Mouse (Mus musculus): ENCODE measurements at regions not wholly inside any gene's neighbourhood (a gene's known extent, or its start where the extent isn't known, plus 50 kb on each side); places are given as distances from the start of the nearest gene placed in this dataset.

DNA sequence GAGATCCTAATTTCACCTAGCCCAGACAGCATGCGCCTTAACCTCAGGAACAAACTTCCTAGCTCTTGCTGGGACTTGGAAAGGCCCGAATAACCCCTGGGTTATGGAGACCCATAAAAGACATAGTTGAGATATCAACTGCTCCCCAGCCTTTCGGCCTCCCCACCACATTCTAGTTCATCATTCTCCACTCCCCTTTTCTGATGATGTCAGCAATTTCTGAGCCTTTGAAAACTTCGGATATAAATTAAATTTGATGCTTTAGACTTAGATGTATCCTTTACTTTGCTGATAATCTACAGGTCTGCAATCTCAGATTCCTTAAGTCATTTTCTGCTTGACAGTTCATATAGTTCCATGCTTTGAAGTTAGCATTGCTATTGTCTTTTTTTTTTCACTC, 149.3 kb downstream of the Cysltr2 start:
- Histone ChIP-seq H3K9ac (ENCODE audit: low read depth, poor library complexity, severe bottlenecking) (no peak overlapping the region), H3K9me3 (replicated peaks; ENCODE audit: control insufficient read depth, insufficient read depth, low read length, poor library complexity, severe bottlenecking) (no peaks in the 10 kb centered on the region), H3K36me3 (ENCODE audit: control insufficient read depth, insufficient read depth, low read length, poor library complexity, severe bottlenecking) (no peaks in the 10 kb centered on the region), H3K27ac (ENCODE audit: insufficient read depth, low read length) (no peak overlapping the region), H3K27me3 (ENCODE audit: control insufficient read depth, insufficient read depth, low read length, poor library complexity, severe bottlenecking) (no peaks in the 10 kb centered on the region), H3K4me3 (ENCODE audit: low read depth, low read length) (no peak overlapping the region), H3K4me1 (ENCODE audit: control insufficient read depth, insufficient read depth, low read length) (no peaks in the 10 kb centered on the region)
- TF ChIP-seq POLR2A (IDR thresholded peaks at IDR 0.05; ENCODE audit: insufficient read depth, low read length) (no peak), CTCF (IDR thresholded peaks at IDR 0.05; ENCODE audit: low read depth, low read length) (no peak), EP300 (IDR thresholded peaks at IDR 0.05; ENCODE audit: insufficient read depth, low read depth, low read length) (no peak)

DNA sequence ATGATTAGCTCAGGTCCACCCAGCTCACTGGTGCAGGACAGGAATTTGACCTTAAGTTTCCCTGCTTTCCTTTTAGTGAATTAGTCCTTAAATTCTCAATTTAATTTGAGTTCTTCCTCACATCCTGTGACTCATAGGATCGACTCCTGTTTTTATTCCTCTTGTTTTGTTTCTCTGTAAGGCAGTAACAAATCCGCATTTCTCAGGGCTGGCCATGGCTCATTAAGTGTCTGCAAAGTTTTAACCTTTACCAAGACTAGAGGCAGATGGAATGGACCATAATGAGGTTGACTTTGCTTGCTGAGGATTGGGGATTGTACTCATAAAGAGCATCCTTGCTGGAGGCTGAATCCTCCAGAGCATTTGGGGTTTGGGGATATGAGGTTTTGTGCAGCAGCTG, 156.6 kb downstream of the Cysltr2 start:
- H3K9ac ChIP-seq (ENCODE audit: low read depth, poor library complexity, severe bottlenecking) = no peak overlapping the region
- H3K36me3 ChIP-seq (ENCODE audit: control insufficient read depth, insufficient read depth, low read length, poor library complexity, severe bottlenecking) = no peaks in the 10 kb centered on the region
- H3K27ac ChIP-seq (ENCODE audit: insufficient read depth, low read length) = no peak overlapping the region
- TF ChIP-seq EP300 (IDR thresholded peaks at IDR 0.05; ENCODE audit: insufficient read depth, low read depth, low read length) (no peak), CTCF (IDR thresholded peaks at IDR 0.05; ENCODE audit: low read depth, low read length) (no peak), POLR2A (IDR thresholded peaks at IDR 0.05; ENCODE audit: insufficient read depth, low read length) (no peak)
- no peaks in the 10 kb centered on the region for H3K9me3 ChIP-seq (replicated peaks; ENCODE audit: control insufficient read depth, insufficient read depth, low read length, poor library complexity, severe bottlenecking)
- no peaks in the 10 kb centered on the region for H3K27me3 ChIP-seq (ENCODE audit: control insufficient read depth, insufficient read depth, low read length, poor library complexity, severe bottlenecking)
- no peaks in the 10 kb centered on the region for H3K4me1 ChIP-seq (ENCODE audit: control insufficient read depth, insufficient read depth, low read length)
- H3K4me3 ChIP-seq (ENCODE audit: low read depth, low read length) = no peak overlapping the region

DNA sequence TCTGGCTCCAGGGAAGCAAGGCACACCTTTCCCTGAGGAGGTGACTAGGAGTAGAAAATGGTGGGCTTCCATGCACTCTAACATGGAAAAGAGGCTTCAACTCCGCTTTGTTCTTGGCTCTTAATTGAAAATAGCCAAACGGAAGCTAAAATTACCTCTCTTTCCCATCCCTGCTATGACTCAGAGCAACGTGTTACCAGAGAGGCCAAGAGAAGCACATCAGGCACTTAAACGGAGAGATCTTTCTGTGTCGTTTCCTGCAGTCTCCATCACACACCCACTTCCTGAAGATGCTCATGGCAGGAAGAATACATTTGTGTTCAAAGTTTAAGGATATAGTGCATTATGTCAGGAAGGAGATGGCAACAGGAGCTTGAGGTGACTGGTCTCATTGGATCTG, 159.3 kb downstream of the Cysltr2 start:
- Histone ChIP-seq H3K36me3 (ENCODE audit: control insufficient read depth, insufficient read depth, low read length, poor library complexity, severe bottlenecking) (no peaks in the 10 kb centered on the region), H3K4me1 (ENCODE audit: control insufficient read depth, insufficient read depth, low read length) (no peaks in the 10 kb centered on the region), H3K9me3 (replicated peaks; ENCODE audit: control insufficient read depth, insufficient read depth, low read length, poor library complexity, severe bottlenecking) (no peaks in the 10 kb centered on the region), H3K27ac (ENCODE audit: insufficient read depth, low read length) (no peak overlapping the region), H3K27me3 (ENCODE audit: control insufficient read depth, insufficient read depth, low read length, poor library complexity, severe bottlenecking) (no peaks in the 10 kb centered on the region), H3K4me3 (ENCODE audit: low read depth, low read length) (no peak overlapping the region), H3K9ac (ENCODE audit: low read depth, poor library complexity, severe bottlenecking) (no peak overlapping the region)
- TF ChIP-seq CTCF (IDR thresholded peaks at IDR 0.05; ENCODE audit: low read depth, low read length) (no peak), EP300 (IDR thresholded peaks at IDR 0.05; ENCODE audit: insufficient read depth, low read depth, low read length) (no peak), POLR2A (IDR thresholded peaks at IDR 0.05; ENCODE audit: insufficient read depth, low read length) (no peak)

DNA sequence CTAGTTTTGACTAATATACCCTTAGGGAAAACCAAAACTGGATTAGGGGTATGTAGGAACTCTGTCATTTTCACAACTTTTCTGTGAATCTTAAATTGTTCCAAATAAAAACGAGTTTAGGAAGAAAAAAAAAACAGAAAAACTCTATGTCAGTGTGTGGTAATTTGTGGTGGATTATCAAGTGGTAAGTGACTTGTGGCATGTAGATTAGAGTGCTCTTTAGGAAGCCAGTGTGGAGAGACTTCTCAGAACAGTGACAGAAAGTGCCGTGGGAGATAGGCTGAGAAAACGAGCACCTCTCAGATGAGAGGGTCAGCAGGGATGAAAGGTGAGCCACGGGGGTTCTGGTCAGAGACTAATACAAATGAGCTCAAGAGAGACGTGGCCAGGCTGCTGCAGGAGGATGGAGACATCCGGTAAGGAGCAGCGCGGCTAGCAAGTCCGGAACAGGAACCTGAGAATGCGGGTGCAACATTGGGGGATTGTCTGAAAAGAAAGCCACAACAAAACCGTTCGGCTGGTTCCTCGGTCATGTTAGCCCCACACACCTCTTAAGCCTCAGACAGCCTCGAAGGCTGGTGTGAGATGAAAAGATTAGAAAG, 161.3 kb downstream of the Cysltr2 start:
- Histone ChIP-seq H3K4me1 (ENCODE audit: control insufficient read depth, insufficient read depth, low read length) (no peaks in the 10 kb centered on the region), H3K27me3 (ENCODE audit: control insufficient read depth, insufficient read depth, low read length, poor library complexity, severe bottlenecking) (no peaks in the 10 kb centered on the region), H3K27ac (ENCODE audit: insufficient read depth, low read length) (no peak overlapping the region), H3K9ac (ENCODE audit: low read depth, poor library complexity, severe bottlenecking) (no peak overlapping the region), H3K9me3 (replicated peaks; ENCODE audit: control insufficient read depth, insufficient read depth, low read length, poor library complexity, severe bottlenecking) (no peaks in the 10 kb centered on the region), H3K4me3 (ENCODE audit: low read depth, low read length) (no peak overlapping the region), H3K36me3 (ENCODE audit: control insufficient read depth, insufficient read depth, low read length, poor library complexity, severe bottlenecking) (no peaks in the 10 kb centered on the region)
- TF ChIP-seq POLR2A (IDR thresholded peaks at IDR 0.05; ENCODE audit: insufficient read depth, low read length) (no peak), CTCF (IDR thresholded peaks at IDR 0.05; ENCODE audit: low read depth, low read length) (no peak), EP300 (IDR thresholded peaks at IDR 0.05; ENCODE audit: insufficient read depth, low read depth, low read length) (no peak)

DNA sequence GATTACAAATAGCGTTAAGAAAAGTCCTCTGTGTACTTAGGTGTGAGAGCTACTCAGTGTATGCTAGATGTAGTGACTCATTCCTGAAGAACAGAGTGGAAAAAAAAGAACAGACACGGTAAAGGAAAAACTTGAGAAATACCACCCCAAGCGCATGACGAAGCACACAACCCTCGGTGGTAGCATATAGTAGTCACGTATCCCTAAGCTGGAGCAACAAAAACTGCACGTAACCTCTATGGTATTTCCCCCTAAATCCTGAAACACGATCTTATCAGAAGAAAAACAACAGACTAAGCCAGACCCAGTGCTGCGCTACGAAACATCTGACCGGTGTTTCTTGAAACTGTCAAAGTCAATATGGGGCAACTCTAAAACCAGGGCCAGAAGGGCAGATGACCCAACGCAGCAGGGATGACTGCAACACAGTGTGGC, 162.0 kb downstream of the Cysltr2 start:
- no peaks in the 10 kb centered on the region for H3K27me3 ChIP-seq (ENCODE audit: control insufficient read depth, insufficient read depth, low read length, poor library complexity, severe bottlenecking)
- H3K4me3 ChIP-seq (ENCODE audit: low read depth, low read length) = no peak overlapping the region
- no peaks in the 10 kb centered on the region for H3K9me3 ChIP-seq (replicated peaks; ENCODE audit: control insufficient read depth, insufficient read depth, low read length, poor library complexity, severe bottlenecking)
- H3K4me1 ChIP-seq (ENCODE audit: control insufficient read depth, insufficient read depth, low read length) = no peaks in the 10 kb centered on the region
- TF ChIP-seq CTCF (IDR thresholded peaks at IDR 0.05; ENCODE audit: low read depth, low read length) = no peak
- TF ChIP-seq POLR2A (IDR thresholded peaks at IDR 0.05; ENCODE audit: insufficient read depth, low read length) = no peak
- no peak for TF ChIP-seq EP300 (IDR thresholded peaks at IDR 0.05; ENCODE audit: insufficient read depth, low read depth, low read length)
- no peak overlapping the region for H3K27ac ChIP-seq (ENCODE audit: insufficient read depth, low read length)
- H3K36me3 ChIP-seq (ENCODE audit: control insufficient read depth, insufficient read depth, low read length, poor library complexity, severe bottlenecking) = no peaks in the 10 kb centered on the region
- H3K9ac ChIP-seq (ENCODE audit: low read depth, poor library complexity, severe bottlenecking) = no peak overlapping the region

DNA sequence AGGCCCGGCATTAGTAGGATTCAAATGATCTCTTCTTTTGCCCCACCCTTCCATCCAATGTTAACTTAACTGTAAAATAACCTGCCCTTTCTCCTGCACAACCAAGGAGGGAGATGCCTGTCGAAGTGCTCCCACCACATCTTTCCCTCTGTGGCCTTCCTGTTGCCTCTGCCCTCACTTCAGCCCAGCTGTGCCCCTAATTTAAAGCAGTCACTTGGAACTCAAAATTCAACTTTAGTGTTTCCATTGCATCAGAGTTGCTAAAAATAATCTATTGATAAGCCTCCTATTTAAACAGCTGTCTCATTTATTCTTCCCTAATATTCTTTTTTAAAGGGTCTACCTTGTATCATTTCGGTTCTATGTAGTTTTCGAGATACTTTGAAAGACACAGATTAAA, 163.1 kb downstream of the Cysltr2 start:
- H3K4me3 ChIP-seq (ENCODE audit: low read depth, low read length) = no peak overlapping the region
- no peaks in the 10 kb centered on the region for H3K27me3 ChIP-seq (ENCODE audit: control insufficient read depth, insufficient read depth, low read length, poor library complexity, severe bottlenecking)
- no peaks in the 10 kb centered on the region for H3K9me3 ChIP-seq (replicated peaks; ENCODE audit: control insufficient read depth, insufficient read depth, low read length, poor library complexity, severe bottlenecking)
- no peak overlapping the region for H3K27ac ChIP-seq (ENCODE audit: insufficient read depth, low read length)
- TF ChIP-seq POLR2A (IDR thresholded peaks at IDR 0.05; ENCODE audit: insufficient read depth, low read length) (no peak), EP300 (IDR thresholded peaks at IDR 0.05; ENCODE audit: insufficient read depth, low read depth, low read length) (no peak), CTCF (IDR thresholded peaks at IDR 0.05; ENCODE audit: low read depth, low read length) (no peak)
- H3K36me3 ChIP-seq (ENCODE audit: control insufficient read depth, insufficient read depth, low read length, poor library complexity, severe bottlenecking) = no peaks in the 10 kb centered on the region
- no peak overlapping the region for H3K9ac ChIP-seq (ENCODE audit: low read depth, poor library complexity, severe bottlenecking)
- no peaks in the 10 kb centered on the region for H3K4me1 ChIP-seq (ENCODE audit: control insufficient read depth, insufficient read depth, low read length)
